Mouse (Mus musculus) ES-E14 (cell line): ENCODE measurements at regions not wholly inside any gene's neighbourhood (a gene's known extent, or its start where the extent isn't known, plus 50 kb on each side); places are given as distances from the start of the nearest gene placed in this dataset.

Source experiments
- DNase-seq: peaks from one replicate; pipeline ENCODE4 v3.0.0-alpha.2; 2013; ENCODE audit warnings: low read depth, low spot score
- H3K27ac ChIP-seq: 2 replicates; pipeline ENCODE4 v1.5.1; 2012; ENCODE audit warnings: low read depth, mild to moderate bottlenecking, low read length, moderate library complexity, mixed read lengths; ENCODE audit not compliant: poor library complexity, insufficient read depth, severe bottlenecking
- H3K36me3 ChIP-seq: 2 replicates; pipeline ENCODE4 v1.6.1; 2012; ENCODE audit warnings: mild to moderate bottlenecking, low read length, moderate library complexity, mixed read lengths; ENCODE audit not compliant: control insufficient read depth, poor library complexity, insufficient read depth, severe bottlenecking
- H3K4me1 ChIP-seq, 2 experiments: fragments of 150-350 bp in 1 of 2; sonication (generic) in 1 of 2; 2 replicates each; pipeline ENCODE4 v1.6.1; 2012; ENCODE audit warnings: low read length in 2 of 2, mild to moderate bottlenecking in 1 of 2, mixed read lengths in 1 of 2; ENCODE audit not compliant: control insufficient read depth in 2 of 2, insufficient read depth in 2 of 2, poor library complexity in 1 of 2
- H3K4me3 ChIP-seq, 2 experiments: fragments of 150-350 bp in 1 of 2; sonication (generic) in 1 of 2; 2 replicates each; pipeline ENCODE4 v1.5.1; 2012; ENCODE audit warnings: low read length in 2 of 2, low read depth in 1 of 2, mild to moderate bottlenecking in 1 of 2, mixed read lengths in 1 of 2; ENCODE audit not compliant: insufficient read depth in 1 of 2, poor library complexity in 1 of 2, severe bottlenecking in 1 of 2
- H3K9ac ChIP-seq: 2 replicates; pipeline ENCODE4 v1.6.1; 2012; ENCODE audit warnings: low read depth, mild to moderate bottlenecking, low read length, mixed read lengths; ENCODE audit not compliant: poor library complexity, insufficient read depth, severe bottlenecking
- H3K9me3 ChIP-seq: fragments of 150-350 bp; sonication (generic); 2 replicates; pipeline ENCODE4 v1.6.1; 2012; ENCODE audit warnings: low read depth, mild to moderate bottlenecking, low read length; ENCODE audit not compliant: control insufficient read depth, insufficient read depth
- CHD2 ChIP-seq: IDR thresholded peaks from 2 replicates; pipeline ENCODE4 v1.6.1; 2014; ENCODE audit warnings: mild to moderate bottlenecking, low read depth, low read length, inconsistent platforms
- HCFC1 ChIP-seq: IDR thresholded peaks from 2 replicates; pipeline ENCODE4 v1.6.1; 2012; ENCODE audit warnings: low read length, inconsistent platforms, borderline replicate concordance; ENCODE audit not compliant: insufficient read depth
- MAFK ChIP-seq: IDR thresholded peaks from 2 replicates; pipeline ENCODE4 v1.6.1; 2014; ENCODE audit warnings: mild to moderate bottlenecking, low read depth, low read length, inconsistent platforms; ENCODE audit not compliant: insufficient read depth
- ZC3H11A ChIP-seq: IDR thresholded peaks from 2 replicates; pipeline ENCODE4 v1.6.1; 2012; ENCODE audit warnings: low read depth, mild to moderate bottlenecking, inconsistent platforms, low read length, borderline replicate concordance
- ZNF384 ChIP-seq: IDR thresholded peaks from 2 replicates; pipeline ENCODE4 v1.6.1; 2012; ENCODE audit warnings: low read depth, low read length, inconsistent platforms
- in situ Hi-C, 2 experiments: fragments of 600-800 bp; cut with MboI; formaldehyde crosslinking; loops; one replicate each; pipeline ENCODE4 v1.15.1; 2025; ENCODE audit warnings: low sequenced_read_pairs in 2 of 2, inconsistent platforms in 1 of 2; ENCODE audit not compliant: unreplicated experiment in 2 of 2

DNA sequence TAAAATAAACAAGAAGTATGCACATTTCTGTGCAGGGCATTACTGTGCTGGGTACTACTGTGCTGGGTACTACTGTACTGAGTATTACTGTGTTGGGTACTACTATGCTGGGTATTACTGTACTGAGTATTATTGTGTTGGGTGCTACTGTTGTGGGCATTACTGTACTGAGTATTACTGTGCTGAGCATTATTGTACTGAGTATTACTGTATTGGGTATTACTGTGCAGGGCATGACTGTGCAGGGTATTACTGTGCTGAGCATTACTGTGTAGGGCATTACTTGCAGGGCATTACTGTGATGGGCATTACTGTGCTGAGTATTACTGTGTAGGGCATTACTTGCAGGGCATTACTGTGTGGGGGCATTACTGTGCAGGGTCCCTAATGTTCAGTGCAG lies 205.5 kb downstream of the Lrriq3 start:
- Histone ChIP-seq H3K9me3 (no peaks in the 10 kb centered on the region), H3K27ac (no peak overlapping the region), H3K4me1 (no peaks in the 10 kb centered on the region), H3K36me3 (no peaks in the 10 kb centered on the region), H3K9ac (no peak overlapping the region), H3K4me3 (no peak overlapping the region)
- in situ Hi-C loops, result no loop called here
- DNase-seq, result no peak
- TF ChIP-seq MAFK, result no peak
- TF ChIP-seq CHD2, result no peak
- no peak for TF ChIP-seq ZNF384
- TF ChIP-seq HCFC1, result no peak
- no peak for TF ChIP-seq ZC3H11A

DNA sequence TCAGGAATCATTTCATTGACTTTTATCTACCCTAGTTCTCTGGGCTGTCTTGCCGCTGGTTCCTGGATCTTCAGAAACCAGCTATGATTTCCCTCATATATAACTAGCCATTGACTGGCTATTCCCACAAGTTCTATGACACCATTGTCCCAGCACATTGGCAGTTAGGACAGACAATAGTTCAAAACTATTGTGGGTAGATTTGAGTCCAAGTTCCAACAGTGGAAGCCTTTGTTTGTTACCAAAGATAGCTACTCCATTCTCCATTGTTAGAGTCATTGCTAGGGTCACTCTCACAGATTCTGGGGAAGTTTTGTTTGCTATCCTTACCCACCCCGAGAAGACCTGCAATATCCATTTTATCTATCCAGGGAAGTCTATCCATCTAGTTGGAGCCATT lies 229.1 kb downstream of the Lrriq3 start:
- DNase-seq, result no peak
- in situ Hi-C loops, result no loop called here
- Histone ChIP-seq H3K27ac (no peak overlapping the region), H3K9ac (no peak overlapping the region), H3K9me3 (no peaks in the 10 kb centered on the region), H3K36me3 (no peaks in the 10 kb centered on the region), H3K4me3 (no peak overlapping the region), H3K4me1 (no peaks in the 10 kb centered on the region)
- TF ChIP-seq MAFK, result no peak
- TF ChIP-seq HCFC1, result no peak
- TF ChIP-seq CHD2, result no peak
- no peak for TF ChIP-seq ZNF384
- TF ChIP-seq ZC3H11A, result no peak

DNA sequence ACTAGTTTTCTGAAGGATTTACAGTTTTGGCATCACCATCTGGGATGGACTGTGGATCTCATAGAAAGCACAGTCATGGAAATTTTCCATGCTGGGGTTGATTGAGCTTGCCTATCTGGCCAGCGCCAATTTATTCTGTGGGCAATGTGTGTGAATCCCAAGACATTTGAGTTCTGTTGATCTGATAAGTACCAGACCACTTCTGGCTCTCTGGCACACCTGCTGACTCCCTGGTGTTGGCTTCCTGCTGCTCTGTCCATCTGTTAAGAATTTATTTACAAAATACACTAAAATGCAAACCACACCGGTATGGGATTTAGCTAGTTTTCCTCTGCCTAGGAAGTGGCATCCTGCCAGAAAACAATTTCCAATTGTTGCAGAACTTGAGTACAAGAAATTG lies 236.5 kb downstream of the Lrriq3 start:
- in situ Hi-C loops, result no loop called here
- H3K9ac ChIP-seq, result no peak overlapping the region
- no peak for DNase-seq
- H3K9me3 ChIP-seq, result no peaks in the 10 kb centered on the region
- H3K27ac ChIP-seq, result no peak overlapping the region
- TF ChIP-seq HCFC1 (no peak), CHD2 (no peak), MAFK (no peak), ZC3H11A (no peak), ZNF384 (no peak)
- no peaks in the 10 kb centered on the region for H3K4me1 ChIP-seq
- H3K36me3 ChIP-seq, result no peaks in the 10 kb centered on the region
- H3K4me3 ChIP-seq, result no peak overlapping the region

DNA sequence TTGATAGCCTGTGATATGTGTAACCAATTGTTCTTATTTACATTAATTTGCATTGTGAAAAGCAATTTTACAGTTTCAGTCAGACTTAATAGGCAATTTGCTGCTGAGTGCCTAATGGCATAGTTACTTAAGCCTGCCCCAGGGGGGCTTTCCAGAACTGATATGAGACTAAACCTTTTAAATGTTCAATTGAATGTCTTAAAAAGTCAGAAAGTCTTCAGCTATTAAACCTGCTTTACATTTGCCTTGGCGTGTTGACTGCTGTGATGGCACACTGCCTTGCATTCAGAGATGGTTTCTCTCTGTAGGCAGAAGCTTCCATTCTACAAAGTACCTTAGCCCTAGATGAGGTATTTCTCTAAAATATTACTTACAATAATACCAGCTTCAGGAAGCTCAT lies 256.0 kb downstream of the Lrriq3 start:
- in situ Hi-C loops, result no loop called here
- Histone ChIP-seq H3K4me1 (no peaks in the 10 kb centered on the region), H3K27ac (no peak overlapping the region), H3K36me3 (no peaks in the 10 kb centered on the region), H3K9me3 (no peaks in the 10 kb centered on the region), H3K4me3 (no peak overlapping the region), H3K9ac (no peak overlapping the region)
- TF ChIP-seq ZC3H11A (no peak), CHD2 (no peak), ZNF384 (no peak), HCFC1 (no peak), MAFK (no peak)
- no peak for DNase-seq

DNA sequence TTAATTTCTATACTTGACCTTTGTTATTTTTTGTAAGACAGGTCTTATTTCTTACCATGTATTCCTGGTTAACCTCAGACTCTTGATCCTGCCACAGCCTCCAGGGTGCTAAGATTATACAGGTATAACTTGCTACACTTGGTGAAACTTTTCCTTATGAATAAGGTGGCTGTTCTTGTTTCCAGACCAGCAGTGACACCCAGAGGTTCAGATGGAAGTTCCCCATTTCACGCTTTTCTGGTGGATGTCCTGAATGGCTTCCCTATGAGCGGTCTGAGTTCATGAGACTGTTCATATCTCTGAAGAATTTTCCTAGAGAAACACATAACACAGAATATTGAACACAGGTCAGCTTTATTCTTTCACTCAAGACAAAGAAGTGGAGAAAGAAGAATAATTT lies 258.4 kb downstream of the Lrriq3 start:
- no peaks in the 10 kb centered on the region for H3K4me1 ChIP-seq
- H3K9ac ChIP-seq, result no peak overlapping the region
- no peaks in the 10 kb centered on the region for H3K36me3 ChIP-seq
- H3K9me3 ChIP-seq, result no peaks in the 10 kb centered on the region
- in situ Hi-C loops, result no loop called here
- TF ChIP-seq ZNF384 (no peak), MAFK (no peak), ZC3H11A (no peak)
- no peak overlapping the region for H3K27ac ChIP-seq
- H3K4me3 ChIP-seq, result no peak overlapping the region
- no peak for DNase-seq
